Mouse (Mus musculus) heart, postnatal 25 days (tissue): Measurements from ENCODE around the gene Samd14. TPM values are rescaled to one million over a fixed set of nuclear protein-coding genes. Genes with fewer than 3 reads are reported as not detected.

Experiments
- DNase-seq: peaks from one replicate; pipeline ENCODE4 v3.0.0; 2022; ENCODE audit warnings: low spot score
- intact Hi-C: fragments of 180-260 bp; cut with DNase I; formaldehyde crosslinking; loops from one replicate; pipeline ENCODE4 v1.15.1; 2025
- total RNA-seq, 2 experiments: library from RNA; stranded (reverse); gene quantifications; 2 replicates each; pipeline ENCODE4 v1.2.3; 2021

The Samd14 gene
- total RNA-seq, 2 experiments from 2014 or later = 1.2 to 1.5 TPM

DNA sequence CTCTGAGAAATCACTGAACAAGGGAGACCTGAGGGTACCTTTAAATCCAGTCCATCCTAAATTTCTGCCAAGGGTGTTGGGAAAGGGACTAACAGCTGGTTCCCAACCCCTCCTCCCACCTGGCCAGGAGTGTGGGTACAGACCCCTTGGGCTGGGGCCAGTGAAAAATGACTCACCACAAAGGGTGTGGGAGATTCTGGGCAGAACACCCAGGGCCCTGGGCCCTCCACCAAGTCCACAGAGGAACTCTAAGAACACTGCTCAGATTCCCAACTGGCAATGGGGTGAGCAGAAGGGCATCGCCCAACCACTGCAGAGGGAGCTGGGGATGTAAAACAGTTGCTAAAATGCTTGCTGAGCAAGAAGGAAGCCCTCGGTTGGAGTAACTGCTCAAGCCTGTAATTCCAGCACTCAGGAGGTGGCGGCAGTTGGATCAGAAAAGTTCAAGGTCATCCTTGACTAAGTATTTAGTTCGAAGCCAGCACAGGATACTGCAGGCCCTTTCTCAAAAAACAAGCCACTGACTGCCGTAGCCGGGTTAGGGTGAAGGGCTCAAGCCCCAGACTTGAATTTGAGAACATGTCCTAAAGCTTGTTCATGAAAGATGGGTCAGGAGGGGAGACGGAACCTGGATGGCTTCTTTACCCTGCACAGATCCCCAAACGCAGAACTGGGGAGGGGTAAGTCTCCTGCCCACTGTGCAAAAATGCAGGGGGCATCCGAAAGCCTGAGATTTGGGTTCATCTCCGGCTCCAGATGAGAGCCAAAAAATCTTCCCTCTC is 20.7 kb upstream of the Samd14 start:
- intact Hi-C loops = no loop called here

GRCm38 (mm10) chr11:94989562-94990017 is 20.1 kb upstream of the Samd14 start:
- intact Hi-C loops = no loop called here
- DNase-seq = peak; percentile 74

More for the DNA sequence above, 20.7 kb upstream of the Samd14 start:
- DNase-seq = no peak

- DNase-seq = no peak
- intact Hi-C loops = no loop called here
Measured at GRCm38 (mm10) chr11:94990102-94990748, 19.5 kb upstream of the Samd14 start.

DNA sequence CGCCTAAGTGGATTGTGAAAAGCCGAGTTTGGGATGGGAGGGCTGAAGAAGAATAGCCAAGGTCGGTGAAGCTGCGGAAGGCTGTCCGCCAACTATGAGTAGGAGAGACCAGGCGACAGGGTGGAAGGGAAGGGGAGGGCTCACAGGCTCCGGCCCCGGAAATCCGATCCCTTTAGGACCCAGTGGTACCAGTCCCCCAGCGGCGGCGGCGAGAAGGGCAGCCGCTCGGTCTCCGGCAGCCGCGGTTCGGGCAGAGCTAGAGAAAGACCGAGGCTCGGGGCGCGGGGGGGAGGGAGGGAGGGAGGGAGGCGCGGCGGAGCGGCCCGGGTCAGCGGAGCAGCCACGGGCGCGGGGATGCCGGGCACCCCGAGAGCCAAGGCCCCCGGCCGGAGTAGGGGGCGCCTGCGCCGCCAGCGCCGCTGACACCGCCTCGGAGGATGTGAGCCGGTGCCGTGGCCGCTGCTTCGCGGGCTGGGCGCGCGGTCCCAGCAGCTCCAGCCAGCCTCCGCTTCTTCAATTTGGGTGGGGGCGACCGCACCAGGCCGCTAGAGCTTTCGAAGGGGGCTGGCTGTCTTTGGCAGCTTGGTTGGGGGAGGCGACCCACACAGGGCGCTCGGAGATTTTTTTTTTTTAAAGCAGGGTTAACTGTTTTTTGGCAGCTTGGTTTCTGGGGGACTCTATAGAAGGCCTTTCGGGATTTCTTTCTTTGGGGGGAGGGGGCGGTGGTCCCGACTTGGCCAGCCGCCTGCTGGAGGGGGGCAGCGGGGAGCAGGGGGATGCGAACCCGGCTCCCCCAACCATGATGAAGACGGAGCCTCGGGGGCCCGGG is 18.7 kb upstream of the Samd14 start, which contains the start of gene Ppp1r9b:
Ppp1r9b (plus strand) TSS at position 287 of the 829 bp plus-strand sequence.
- intact Hi-C loops = no loop called here
- peak; percentile 90 for DNase-seq

DNA sequence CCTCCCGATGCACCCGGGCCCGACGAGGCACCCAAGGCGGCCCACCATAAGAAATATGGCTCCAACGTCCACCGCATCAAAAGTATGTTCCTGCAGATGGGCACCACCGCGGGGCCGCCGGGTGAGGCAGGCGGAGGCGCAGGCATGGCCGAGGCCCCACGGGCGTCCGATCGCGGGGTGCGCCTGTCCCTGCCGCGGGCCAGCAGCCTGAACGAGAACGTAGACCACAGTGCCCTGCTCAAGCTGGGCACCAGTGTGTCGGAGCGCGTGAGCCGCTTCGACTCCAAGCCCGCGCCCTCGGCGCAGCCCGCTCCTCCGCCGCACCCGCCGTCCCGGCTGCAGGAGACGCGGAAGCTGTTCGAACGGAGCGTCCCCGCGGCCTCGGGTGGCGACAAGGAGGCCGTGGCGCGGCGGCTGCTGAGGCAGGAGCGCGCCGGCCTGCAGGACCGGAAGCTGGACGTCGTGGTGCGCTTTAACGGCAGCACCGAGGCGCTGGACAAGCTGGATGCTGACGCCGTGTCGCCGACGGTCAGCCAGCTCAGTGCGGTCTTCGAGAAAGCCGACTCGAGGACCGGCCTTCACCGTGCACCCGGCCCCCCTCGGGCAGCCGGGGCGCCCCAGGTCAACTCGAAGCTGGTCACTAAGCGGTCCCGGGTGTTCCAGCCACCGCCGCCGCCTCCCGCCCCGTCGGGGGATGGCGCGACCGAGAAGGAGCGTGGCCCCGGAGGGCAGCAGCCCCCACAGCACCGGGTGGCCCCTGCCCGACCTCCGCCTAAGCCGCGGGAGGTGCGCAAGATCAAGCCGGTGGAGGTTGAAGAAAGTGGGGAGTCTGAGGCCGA is 17.8 kb upstream of the Samd14 start:
- intact Hi-C loops = loop anchor here (2.0 kb wide), 1 partner anchor 13 kb away; no protein-coding TSS in a partner anchor
- DNase-seq = no peak

DNA sequence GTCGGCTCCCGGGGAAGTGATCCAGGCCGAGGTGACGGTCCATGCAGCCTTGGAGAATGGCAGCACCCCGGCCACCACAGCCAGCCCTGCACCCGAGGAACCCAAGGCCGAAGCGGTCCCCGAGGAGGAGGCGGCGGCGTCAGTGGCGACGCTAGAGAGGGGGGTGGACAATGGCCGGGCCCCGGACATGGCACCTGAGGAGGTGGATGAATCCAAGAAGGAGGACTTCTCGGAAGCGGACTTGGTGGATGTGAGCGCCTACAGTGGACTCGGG is 17.3 kb upstream of the Samd14 start:
- intact Hi-C loops = loop anchor here (2.0 kb wide), 1 partner anchor 14 kb away; no protein-coding TSS in a partner anchor
- DNase-seq = no peak

DNA sequence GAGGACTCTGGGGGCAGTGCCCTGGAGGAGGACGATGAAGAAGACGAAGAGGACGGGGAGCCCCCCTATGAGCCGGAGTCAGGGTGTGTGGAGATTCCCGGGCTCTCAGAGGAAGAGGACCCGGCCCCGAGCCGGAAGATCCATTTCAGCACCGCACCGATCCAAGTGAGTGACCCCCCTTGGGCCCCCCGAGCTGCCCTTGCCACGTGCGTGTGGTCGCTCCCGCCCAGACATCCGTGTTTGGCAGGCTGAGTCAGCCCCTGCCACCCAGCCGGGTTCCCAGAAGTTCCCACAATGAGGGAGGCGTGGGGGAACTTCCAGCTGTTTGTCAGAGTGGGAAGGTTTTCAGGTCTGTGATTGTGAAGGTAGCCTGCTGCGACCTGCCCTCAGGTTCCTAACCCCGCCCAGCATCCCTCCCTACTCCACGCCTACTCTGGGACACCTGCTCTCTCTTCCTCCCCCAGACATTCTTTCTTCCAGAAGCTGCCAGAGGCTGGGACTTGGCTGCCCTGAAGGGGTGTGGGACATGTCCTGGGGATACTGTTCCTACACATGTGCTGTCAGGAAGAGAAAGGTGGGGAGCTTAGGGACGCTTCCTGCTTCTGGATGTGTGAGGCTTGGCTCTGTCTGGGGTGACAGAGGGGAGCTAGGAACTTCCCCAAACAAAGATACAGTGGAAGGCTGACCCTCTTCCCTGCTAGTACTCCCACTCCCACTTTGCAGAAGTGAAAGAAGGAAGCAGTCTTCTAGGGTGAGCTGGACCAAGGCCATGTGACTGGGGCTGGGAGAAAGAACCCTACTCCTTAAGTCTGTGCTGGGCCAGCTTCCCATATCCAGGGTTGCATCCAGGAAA is 16.7 kb upstream of the Samd14 start:
- intact Hi-C loops = loop anchor here (2.0 kb wide), 1 partner anchor 14 kb away; no protein-coding TSS in a partner anchor
- DNase-seq = no peak

- DNase-seq = no peak
- intact Hi-C loops = no loop called here
Measured at GRCm38 (mm10) chr11:94994208-94994814, 15.4 kb upstream of the Samd14 start.

DNA sequence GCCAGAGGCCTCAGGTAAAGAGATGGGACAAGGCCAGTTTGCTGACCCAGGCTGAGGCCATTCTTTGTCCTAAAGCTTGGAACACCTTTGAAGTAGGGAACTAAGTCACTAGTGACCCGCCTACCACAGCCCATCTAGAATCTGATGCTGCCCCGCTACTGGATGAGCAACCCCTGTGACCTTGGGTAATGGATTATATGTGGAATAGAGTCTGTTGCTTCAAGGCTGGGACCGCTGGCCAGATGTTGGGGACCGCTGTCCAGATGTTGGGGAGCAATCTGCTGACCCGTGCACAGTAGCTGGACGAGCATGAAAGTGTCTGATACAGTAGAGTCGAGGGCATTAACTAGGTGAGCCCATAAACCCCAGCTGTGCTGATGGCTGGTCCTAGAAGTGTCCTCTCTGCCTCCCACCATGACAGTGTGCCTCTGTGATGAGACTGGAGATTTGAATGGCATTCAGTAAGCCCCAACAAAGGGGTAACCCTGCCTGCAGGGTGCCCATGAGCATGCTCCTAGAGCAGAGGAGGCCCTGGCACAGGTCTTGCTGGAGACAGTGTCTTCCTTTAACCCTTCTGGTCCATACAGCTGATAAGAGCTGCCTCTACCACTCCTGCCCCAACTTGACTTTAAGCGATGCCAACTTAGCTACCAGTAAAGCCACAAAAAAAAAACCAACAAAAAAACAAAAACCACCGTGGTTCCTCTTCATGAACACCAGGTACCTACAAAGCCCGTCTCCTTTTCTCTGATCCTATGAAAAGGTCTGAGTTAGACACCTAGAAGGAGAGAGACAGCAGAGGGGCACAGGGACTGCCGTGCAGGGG is 14.5 kb upstream of the Samd14 start:
- DNase-seq = no peak
- intact Hi-C loops = no loop called here

- intact Hi-C loops = no loop called here
- DNase-seq = no peak
Measured at GRCm38 (mm10) chr11:94996101-94996500, 13.6 kb upstream of the Samd14 start.

- intact Hi-C loops = no loop called here
- DNase-seq = no peak
Measured at GRCm38 (mm10) chr11:94996984-94997383, 12.7 kb upstream of the Samd14 start.

DNA sequence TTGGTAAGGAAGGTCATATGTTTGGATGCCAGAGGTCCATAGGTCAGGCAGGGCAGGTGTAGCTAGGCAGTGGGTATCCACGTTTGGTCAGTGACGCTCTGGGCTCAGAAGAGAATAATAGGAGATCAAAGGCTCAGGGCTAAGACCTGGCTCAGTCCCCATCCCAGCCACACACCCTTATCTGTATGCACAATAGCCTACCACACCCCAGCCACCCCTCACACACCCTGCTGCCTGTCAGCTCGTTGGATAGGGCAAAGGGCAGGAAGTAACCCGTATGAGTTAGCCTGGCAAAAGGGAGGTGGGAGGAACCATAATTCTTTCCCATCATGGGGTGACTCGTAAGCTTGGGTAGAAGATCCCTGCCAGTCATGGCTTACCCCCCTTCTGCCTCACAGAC is 12.1 kb upstream of the Samd14 start:
- intact Hi-C loops = no loop called here
- DNase-seq = no peak

- no peak for DNase-seq
- intact Hi-C loops = no loop called here
Measured at GRCm38 (mm10) chr11:94998041-94998531, 11.6 kb upstream of the Samd14 start.

DNA sequence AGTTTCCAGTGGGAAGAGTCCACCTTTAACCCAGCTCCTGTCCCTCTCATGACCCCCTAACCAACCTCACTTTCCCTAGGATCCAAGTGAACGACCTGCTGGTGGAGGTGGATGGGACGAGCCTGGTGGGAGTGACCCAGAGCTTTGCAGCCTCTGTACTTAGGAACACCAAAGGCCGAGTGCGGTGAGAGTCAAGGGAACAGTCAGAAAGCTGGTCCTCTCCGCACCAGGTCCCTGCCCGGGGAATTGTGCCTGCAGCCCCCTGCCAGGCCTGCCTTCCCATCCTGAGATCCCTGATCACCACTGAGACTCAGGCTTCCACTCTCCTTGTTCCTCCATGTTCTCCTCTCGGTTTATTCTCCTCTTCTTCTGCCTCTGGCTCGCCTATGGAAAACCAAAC is 9.6 kb upstream of the Samd14 start:
- intact Hi-C loops = loop anchor here (1.0 to 2.0 kb wide), 2 partner anchors 21 to 61 kb away; no protein-coding TSS in a partner anchor
- DNase-seq = no peak

DNA sequence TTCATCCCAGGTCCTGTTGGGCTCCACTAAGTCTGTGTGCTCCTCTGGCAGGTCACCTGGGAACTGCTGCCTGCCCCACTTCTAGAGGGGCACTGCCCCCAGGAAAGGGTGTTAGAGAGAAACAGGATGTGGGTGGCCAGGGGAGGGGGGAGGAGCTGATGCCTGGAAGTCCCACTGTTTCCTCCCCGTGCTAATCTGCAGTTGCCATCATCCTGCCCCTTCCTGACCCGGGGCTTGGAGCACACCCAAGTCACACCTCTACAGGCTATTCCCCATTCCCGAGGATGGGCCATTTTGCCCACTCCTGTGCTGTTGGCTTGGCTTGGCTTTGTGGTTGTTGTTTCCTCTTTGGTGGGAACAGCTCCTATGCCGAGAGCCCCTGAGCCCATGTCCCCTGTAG is 9.1 kb upstream of the Samd14 start:
- DNase-seq = no peak
- intact Hi-C loops = loop anchor here (1.0 to 2.0 kb wide), 2 partner anchors 21 to 62 kb away; no protein-coding TSS in a partner anchor

DNA sequence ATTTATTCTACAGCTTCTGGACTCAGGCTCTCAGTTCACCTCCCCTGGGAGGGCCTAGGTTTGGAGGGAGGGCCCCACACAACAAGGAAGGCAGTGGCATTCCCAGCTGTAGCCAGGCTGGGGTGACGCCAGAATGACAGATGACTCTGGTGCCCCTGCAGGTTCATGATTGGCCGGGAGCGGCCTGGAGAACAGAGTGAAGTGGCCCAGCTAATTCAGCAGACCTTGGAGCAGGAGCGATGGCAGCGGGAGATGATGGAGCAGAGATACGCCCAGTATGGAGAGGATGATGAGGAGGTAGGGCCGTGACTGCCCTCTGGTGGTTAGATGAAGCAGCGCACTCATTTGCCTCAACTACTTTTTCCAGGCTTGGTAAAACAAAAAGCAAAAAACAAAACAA is 8.6 kb upstream of the Samd14 start:
- intact Hi-C loops = loop anchor here (2.0 kb wide), 1 partner anchor 62 kb away; no protein-coding TSS in a partner anchor
- no peak for DNase-seq
